Mouse (Mus musculus) intestine, embryonic 14.5 days (tissue): ENCODE data around the gene Ror1. TPM values are rescaled to one million over a fixed set of nuclear protein-coding genes. Genes with fewer than 3 reads are reported as not detected.
A peak's percentile ranks its signal among the peaks of the same experiment; 100 is the strongest.

Experiments used
- ATAC-seq: fragments of 200-750 bp; cut with Nextera tagmentation; replicated peaks from 2 replicates; pipeline ENCODE4 v1.8.0; 2017; ENCODE audit warnings: low read depth, moderate number of reproducible peaks, moderate TSS enrichment, moderate library complexity; ENCODE audit not compliant: low FRiP score, low TSS enrichment
- DNase-seq: peaks from one replicate; pipeline ENCODE4 v3.0.0-alpha.2; 2018; ENCODE audit warnings: low spot score
- H3K27ac ChIP-seq: fragments of 300-500 bp; sonication (generic); 2 replicates; pipeline ENCODE4 v1.5.1; 2014; ENCODE audit warnings: low read depth, mild to moderate bottlenecking, control low read depth
- H3K27me3 ChIP-seq: fragments of 300-500 bp; sonication (generic); replicated peaks from 2 replicates; pipeline ENCODE4 v1.6.1; 2014; ENCODE audit warnings: low read length, control low read depth; ENCODE audit not compliant: control insufficient read depth, insufficient read depth
- H3K36me3 ChIP-seq: fragments of 300-500 bp; sonication (generic); 2 replicates; pipeline ENCODE4 v1.6.1; 2014; ENCODE audit warnings: low read length, control low read depth; ENCODE audit not compliant: control insufficient read depth, insufficient read depth
- H3K4me1 ChIP-seq: fragments of 300-500 bp; sonication (generic); replicated peaks from 2 replicates; pipeline ENCODE4 v1.6.1; 2014; ENCODE audit warnings: low read length, control low read depth, mixed read lengths; ENCODE audit not compliant: control insufficient read depth, insufficient read depth
- H3K4me2 ChIP-seq: fragments of 300-500 bp; sonication (generic); 2 replicates; pipeline ENCODE4 v1.6.1; 2014; ENCODE audit warnings: low read length
- H3K4me3 ChIP-seq: fragments of 300-500 bp; sonication (generic); 2 replicates; pipeline ENCODE4 v1.5.1; 2014; ENCODE audit warnings: low read depth, low read length, control low read depth, mixed read lengths
- H3K9ac ChIP-seq: fragments of 300-500 bp; sonication (generic); 2 replicates; pipeline ENCODE4 v1.6.1; 2014; ENCODE audit warnings: mild to moderate bottlenecking, low read length
- H3K9me3 ChIP-seq: fragments of 300-500 bp; sonication (generic); 2 replicates; pipeline ENCODE4 v1.6.1; 2016; ENCODE audit warnings: low read length, control low read depth; ENCODE audit not compliant: control insufficient read depth
- WGBS: fragments of 180-500 bp; shearing (Covaris S2); extraction: QIAGEN DNeasy Blood & Tissue Kit; methylation state at CpG from one replicate; pipeline ENCODE4 v1.1.7; 2014; 5-methylcytosine and 5-hydroxymethylcytosine counted together
- polyA plus RNA-seq: library from polyadenylated mRNA; unstranded; fragments of >200 nt; fragmentation: Nextera tagmentation; extraction: Ambion mirVana; gene quantifications from 2 replicates; pipeline ENCODE4 v1.2.1, GENCODE M21; 2014

Gene Ror1
- polyA plus RNA-seq, 1 experiment from 2014 or later, result 12.1 TPM

- H3K9ac ChIP-seq, result no peak overlapping the region
- DNase-seq, result no peak
- H3K9me3 ChIP-seq, result no peaks in the 10 kb centered on the region
- 59% methylated on average over 4 of the region's 4 CpGs for WGBS
- no peaks in the 10 kb centered on the region for H3K27me3 ChIP-seq
- no peak overlapping the region for H3K4me3 ChIP-seq
- no peaks in the 10 kb centered on the region for H3K36me3 ChIP-seq
- H3K4me2 ChIP-seq, result no peak overlapping the region
- ATAC-seq, result no peak
- H3K4me1 ChIP-seq, result peaks cover 36% of the 10 kb centered on the region
- no peak overlapping the region for H3K27ac ChIP-seq
Measured at GRCm38 (mm10) chr4:100219026-100219425, 123.4 kb downstream of the Ror1 start.

GRCm38 (mm10) chr4:100219599-100219998 is 124.0 kb downstream of the Ror1 start:
- Histone ChIP-seq H3K9ac (no peak overlapping the region), H3K4me2 (no peak overlapping the region), H3K27ac (no peak overlapping the region), H3K27me3 (no peaks in the 10 kb centered on the region), H3K9me3 (no peaks in the 10 kb centered on the region), H3K4me3 (no peak overlapping the region), H3K4me1 (peaks cover 34% of the 10 kb centered on the region), H3K36me3 (no peaks in the 10 kb centered on the region)
- DNase-seq (peak; percentile 27), ATAC-seq (no peak)
- 83% methylated on average over 4 of the region's 4 CpGs for WGBS

- Histone ChIP-seq H3K4me1 (peaks cover 19% of the 10 kb centered on the region), H3K9ac (no peak overlapping the region), H3K4me3 (no peak overlapping the region), H3K4me2 (no peak overlapping the region), H3K36me3 (no peaks in the 10 kb centered on the region), H3K27ac (no peak overlapping the region), H3K27me3 (no peaks in the 10 kb centered on the region), H3K9me3 (no peaks in the 10 kb centered on the region)
- 80% methylated on average over 13 of the region's 13 CpGs for WGBS
- peak; percentile 48 for DNase-seq
- ATAC-seq, result no peak
Measured at GRCm38 (mm10) chr4:100221978-100222737, 126.6 kb downstream of the Ror1 start.

- ATAC-seq (no peak), DNase-seq (no peak)
- WGBS, result 43% methylated on average over 1 of the region's 1 CpGs
- no peak overlapping the region for H3K9ac ChIP-seq
- H3K9me3 ChIP-seq, result no peaks in the 10 kb centered on the region
- H3K4me2 ChIP-seq, result no peak overlapping the region
- no peak overlapping the region for H3K27ac ChIP-seq
- H3K27me3 ChIP-seq, result no peaks in the 10 kb centered on the region
- H3K4me3 ChIP-seq, result no peak overlapping the region
- no peaks in the 10 kb centered on the region for H3K36me3 ChIP-seq
- peaks cover 19% of the 10 kb centered on the region for H3K4me1 ChIP-seq
Measured at GRCm38 (mm10) chr4:100223532-100223931, 127.9 kb downstream of the Ror1 start.

- 86% methylated on average over 3 of the region's 3 CpGs for WGBS
- no peak overlapping the region for H3K4me3 ChIP-seq
- DNase-seq (peak; percentile 29), ATAC-seq (no peak)
- no peaks in the 10 kb centered on the region for H3K36me3 ChIP-seq
- no peak overlapping the region for H3K9ac ChIP-seq
- no peak overlapping the region for H3K4me2 ChIP-seq
- H3K9me3 ChIP-seq, result no peaks in the 10 kb centered on the region
- no peak overlapping the region for H3K27ac ChIP-seq
- H3K27me3 ChIP-seq, result no peaks in the 10 kb centered on the region
- peaks cover 16% of the 10 kb centered on the region for H3K4me1 ChIP-seq
Measured at GRCm38 (mm10) chr4:100223965-100224364, 128.4 kb downstream of the Ror1 start.

GRCm38 (mm10) chr4:100226619-100227018 is 131.0 kb downstream of the Ror1 start:
- Histone ChIP-seq H3K4me3 (no peak overlapping the region), H3K9ac (no peak overlapping the region), H3K27ac (no peak overlapping the region), H3K4me2 (no peak overlapping the region), H3K27me3 (no peaks in the 10 kb centered on the region), H3K9me3 (no peaks in the 10 kb centered on the region), H3K4me1 (peaks cover 16% of the 10 kb centered on the region), H3K36me3 (no peaks in the 10 kb centered on the region)
- DNase-seq (peak; percentile 45), ATAC-seq (no peak)
- WGBS, result 40% methylated on average over 4 of the region's 4 CpGs

DNA sequence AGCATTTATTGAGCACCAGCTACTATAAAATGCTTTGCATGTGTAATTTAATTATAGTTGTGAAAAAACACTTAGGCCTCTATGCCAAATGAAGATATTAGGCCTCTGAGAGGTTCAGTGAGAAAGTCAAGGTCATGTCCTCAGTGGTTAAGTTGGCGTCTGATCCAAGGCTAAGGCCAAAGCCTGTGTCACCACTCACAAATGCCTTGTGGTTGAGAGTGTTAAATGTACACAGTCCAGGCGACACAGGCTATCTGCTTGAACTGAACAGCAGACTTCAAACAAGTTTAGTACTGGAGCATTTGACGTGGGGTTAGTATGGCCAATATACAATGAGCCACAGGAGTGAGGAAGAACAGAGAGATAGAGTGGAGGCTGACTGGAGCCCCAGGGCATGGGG is 132.5 kb downstream of the Ror1 start:
- no peaks in the 10 kb centered on the region for H3K36me3 ChIP-seq

GRCm38 (mm10) chr4:100230245-100230644 is 134.7 kb downstream of the Ror1 start:
- ATAC-seq, result no peak
- Histone ChIP-seq H3K9me3 (no peaks in the 10 kb centered on the region), H3K27me3 (no peaks in the 10 kb centered on the region), H3K4me3 (no peak overlapping the region), H3K36me3 (no peaks in the 10 kb centered on the region), H3K4me2 (no peak overlapping the region), H3K4me1 (peaks cover 3% of the 10 kb centered on the region; the same call in 1 of the 2 replicates), H3K27ac (peak overlapping the region; percentile 28; the same call in 1 of the 2 replicates), H3K9ac (no peak overlapping the region)
- DNase-seq, result peak; percentile 50
- 39% methylated on average over 5 of the region's 5 CpGs for WGBS

More for the DNA sequence above, 132.5 kb downstream of the Ror1 start:
- Histone ChIP-seq H3K4me1 (peaks cover 4% of the 10 kb centered on the region; the same call in 1 of the 2 replicates), H3K27me3 (no peaks in the 10 kb centered on the region), H3K4me3 (no peak overlapping the region), H3K9ac (no peak overlapping the region), H3K4me2 (no peak overlapping the region), H3K27ac (no peak overlapping the region), H3K9me3 (no peaks in the 10 kb centered on the region)
- peak; percentile 38 for DNase-seq
- ATAC-seq, result no peak
- 88% methylated on average over 3 of the region's 3 CpGs for WGBS

- Histone ChIP-seq H3K4me2 (no peak overlapping the region), H3K9me3 (no peaks in the 10 kb centered on the region), H3K36me3 (no peaks in the 10 kb centered on the region), H3K4me1 (peaks cover 3% of the 10 kb centered on the region; the same call in 1 of the 2 replicates), H3K27ac (no peak overlapping the region), H3K27me3 (no peaks in the 10 kb centered on the region), H3K9ac (no peak overlapping the region), H3K4me3 (no peak overlapping the region)
- ATAC-seq (no peak), DNase-seq (no peak)
- WGBS, result 72% methylated on average over 2 of the region's 2 CpGs
Measured at GRCm38 (mm10) chr4:100230963-100231362, 135.4 kb downstream of the Ror1 start.
